Mouse (Mus musculus) ES-E14 (cell line): Measurements from ENCODE around the gene Cd47. TPM values are rescaled to one million over a fixed set of nuclear protein-coding genes. Genes with fewer than 3 reads are reported as not detected.

ENCODE experiments used
- DNase-seq: peaks from one replicate; pipeline ENCODE4 v3.0.0-alpha.2; 2013; ENCODE audit warnings: low read depth, low spot score
- H3K27ac ChIP-seq: 2 replicates; pipeline ENCODE4 v1.5.1; 2012; ENCODE audit warnings: low read depth, mild to moderate bottlenecking, low read length, moderate library complexity, mixed read lengths; ENCODE audit not compliant: poor library complexity, insufficient read depth, severe bottlenecking
- H3K36me3 ChIP-seq: 2 replicates; pipeline ENCODE4 v1.6.1; 2012; ENCODE audit warnings: mild to moderate bottlenecking, low read length, moderate library complexity, mixed read lengths; ENCODE audit not compliant: control insufficient read depth, poor library complexity, insufficient read depth, severe bottlenecking
- H3K4me1 ChIP-seq, 2 experiments: fragments of 150-350 bp in 1 of 2; sonication (generic) in 1 of 2; 2 replicates each; pipeline ENCODE4 v1.6.1; 2012; ENCODE audit warnings: low read length in 2 of 2, mild to moderate bottlenecking in 1 of 2, mixed read lengths in 1 of 2; ENCODE audit not compliant: control insufficient read depth in 2 of 2, insufficient read depth in 2 of 2, poor library complexity in 1 of 2
- H3K4me3 ChIP-seq, 2 experiments: fragments of 150-350 bp in 1 of 2; sonication (generic) in 1 of 2; 2 replicates each; pipeline ENCODE4 v1.5.1; 2012; ENCODE audit warnings: low read length in 2 of 2, low read depth in 1 of 2, mild to moderate bottlenecking in 1 of 2, mixed read lengths in 1 of 2; ENCODE audit not compliant: insufficient read depth in 1 of 2, poor library complexity in 1 of 2, severe bottlenecking in 1 of 2
- H3K9ac ChIP-seq: 2 replicates; pipeline ENCODE4 v1.6.1; 2012; ENCODE audit warnings: low read depth, mild to moderate bottlenecking, low read length, mixed read lengths; ENCODE audit not compliant: poor library complexity, insufficient read depth, severe bottlenecking
- H3K9me3 ChIP-seq: fragments of 150-350 bp; sonication (generic); 2 replicates; pipeline ENCODE4 v1.6.1; 2012; ENCODE audit warnings: low read depth, mild to moderate bottlenecking, low read length; ENCODE audit not compliant: control insufficient read depth, insufficient read depth
- CHD2 ChIP-seq: IDR thresholded peaks from 2 replicates; pipeline ENCODE4 v1.6.1; 2014; ENCODE audit warnings: mild to moderate bottlenecking, low read depth, low read length, inconsistent platforms
- HCFC1 ChIP-seq: IDR thresholded peaks from 2 replicates; pipeline ENCODE4 v1.6.1; 2012; ENCODE audit warnings: low read length, inconsistent platforms, borderline replicate concordance; ENCODE audit not compliant: insufficient read depth
- MAFK ChIP-seq: IDR thresholded peaks from 2 replicates; pipeline ENCODE4 v1.6.1; 2014; ENCODE audit warnings: mild to moderate bottlenecking, low read depth, low read length, inconsistent platforms; ENCODE audit not compliant: insufficient read depth
- ZC3H11A ChIP-seq: IDR thresholded peaks from 2 replicates; pipeline ENCODE4 v1.6.1; 2012; ENCODE audit warnings: low read depth, mild to moderate bottlenecking, inconsistent platforms, low read length, borderline replicate concordance
- ZNF384 ChIP-seq: IDR thresholded peaks from 2 replicates; pipeline ENCODE4 v1.6.1; 2012; ENCODE audit warnings: low read depth, low read length, inconsistent platforms
- in situ Hi-C, 2 experiments: fragments of 600-800 bp; cut with MboI; formaldehyde crosslinking; loops; one replicate each; pipeline ENCODE4 v1.15.1; 2025; ENCODE audit warnings: low sequenced_read_pairs in 2 of 2, inconsistent platforms in 1 of 2; ENCODE audit not compliant: unreplicated experiment in 2 of 2
- total RNA-seq: library from RNA; depleted of rRNA; stranded (reverse); fragments of 300-350 nt; gene quantifications from 2 replicates; pipeline ENCODE4 v1.2.3, GENCODE M21; 2012; rRNA removed

The Cd47 gene
- total RNA-seq, 1 experiment: 16.0 TPM

DNA sequence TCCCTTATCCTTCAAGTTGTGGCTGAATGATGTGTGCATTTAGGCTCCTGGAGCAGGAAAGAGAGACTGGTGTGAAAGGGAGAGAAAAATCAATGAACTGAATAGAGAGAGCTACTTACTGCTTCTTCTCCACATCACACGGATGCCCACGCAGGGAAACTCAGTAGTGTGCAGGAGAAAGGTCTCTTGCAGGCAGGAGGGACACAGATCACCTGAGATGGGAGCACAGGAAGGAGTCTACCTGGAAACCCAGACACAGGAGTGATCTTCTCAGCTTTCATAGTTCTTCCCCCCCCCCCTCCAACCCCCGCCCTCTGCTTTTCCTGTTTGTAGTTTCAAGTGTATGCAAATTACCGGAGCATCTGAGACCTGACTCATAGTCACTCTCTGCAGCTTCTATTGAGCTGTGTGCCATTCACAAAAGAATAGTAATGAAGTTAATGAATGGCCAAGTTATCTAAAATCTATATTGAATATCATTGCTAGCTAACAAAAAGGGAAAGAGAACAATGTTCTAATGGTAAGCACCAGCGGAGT lies 158.6 kb downstream of the Cd47 start:
- TF ChIP-seq HCFC1: no peak
- TF ChIP-seq ZNF384: no peak
- TF ChIP-seq MAFK: no peak
- TF ChIP-seq ZC3H11A: no peak
- TF ChIP-seq CHD2: no peak
- Histone ChIP-seq H3K9ac (no peak overlapping the region), H3K27ac (no peak overlapping the region), H3K9me3 (no peaks in the 10 kb centered on the region), H3K4me1 (no peaks in the 10 kb centered on the region), H3K36me3 (no peaks in the 10 kb centered on the region), H3K4me3 (no peak overlapping the region)
- in situ Hi-C loops: no loop called here
- no peak for DNase-seq

- H3K4me3 ChIP-seq: no peak overlapping the region
- TF ChIP-seq CHD2: no peak
- TF ChIP-seq ZNF384: no peak
- TF ChIP-seq HCFC1: no peak
- no peak for TF ChIP-seq MAFK
- TF ChIP-seq ZC3H11A: no peak
- H3K4me1 ChIP-seq: no peaks in the 10 kb centered on the region
- H3K36me3 ChIP-seq: no peaks in the 10 kb centered on the region
- H3K27ac ChIP-seq: no peak overlapping the region
- H3K9me3 ChIP-seq: no peaks in the 10 kb centered on the region
- H3K9ac ChIP-seq: no peak overlapping the region
- DNase-seq: no peak
- in situ Hi-C loops: no loop called here
Measured at GRCm38 (mm10) chr16:49962305-49962704, 162.0 kb downstream of the Cd47 start.

DNA sequence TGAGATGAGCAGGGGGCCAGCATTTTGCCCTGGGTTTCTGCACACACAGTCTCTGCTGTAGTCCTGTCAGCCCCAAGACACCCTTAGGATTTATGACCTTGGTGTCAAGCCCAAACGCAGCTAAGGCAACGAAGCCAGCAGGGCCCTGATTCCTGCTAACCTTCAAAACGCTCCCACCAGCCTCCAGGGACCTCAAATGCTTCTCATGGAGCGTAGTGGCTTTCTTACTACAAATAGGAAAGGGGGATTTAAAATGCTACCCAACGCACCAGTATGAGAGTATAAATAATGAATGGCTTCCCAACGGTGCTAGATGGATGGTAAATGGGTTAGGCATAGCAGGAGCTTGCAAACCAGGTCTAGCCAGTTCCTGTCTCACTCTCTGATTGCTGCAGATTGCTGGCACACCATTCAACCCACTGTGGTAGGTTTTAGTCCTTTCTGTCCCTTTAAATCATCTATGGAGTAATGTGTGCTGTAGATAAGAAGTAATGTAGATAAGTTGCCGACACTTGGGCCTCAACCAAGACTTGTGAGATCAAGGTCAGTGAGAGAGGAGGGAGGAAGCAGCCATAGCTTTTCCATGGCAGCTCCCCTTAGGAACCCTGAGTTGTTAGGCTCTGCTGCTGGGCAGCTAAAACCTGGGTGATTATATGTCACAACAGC lies 164.1 kb downstream of the Cd47 start:
- no peak for DNase-seq
- Histone ChIP-seq H3K9ac (no peak overlapping the region), H3K9me3 (no peaks in the 10 kb centered on the region), H3K27ac (no peak overlapping the region), H3K36me3 (no peaks in the 10 kb centered on the region), H3K4me1 (no peaks in the 10 kb centered on the region), H3K4me3 (no peak overlapping the region)
- in situ Hi-C loops: no loop called here
- TF ChIP-seq HCFC1 (no peak), ZNF384 (no peak)

Other genes starting within 250 kb of the Cd47 start
- 9.0 and 10.3 TPM in 2 replicates for gene Ift57, start 101.3 kb upstream of the Cd47 start, total RNA-seq